Mouse (Mus musculus) liver, embryonic 15.5 days (tissue): ENCODE results near the gene Wdr90. TPM values are rescaled to one million over a fixed set of nuclear protein-coding genes. Genes with fewer than 3 reads are reported as not detected.
"Not testable (repeated sequence)": the region's sequence is repeated elsewhere in the genome, so short reads cannot be mapped to it uniquely, and the experiment has no call there.

Source experiments
- ATAC-seq: fragments of 200-750 bp; cut with Nextera tagmentation; 2 replicates; pipeline ENCODE4 v1.8.0; 2017; ENCODE audit warnings: moderate number of reproducible peaks, mild to moderate bottlenecking, moderate library complexity; ENCODE audit not compliant: insufficient read depth
- H3K27ac ChIP-seq: fragments of 300-500 bp; sonication (generic); replicated peaks from 2 replicates; pipeline ENCODE4 v1.5.1; 2015; ENCODE audit warnings: mild to moderate bottlenecking, inconsistent platforms
- H3K27me3 ChIP-seq: fragments of 300-500 bp; sonication (generic); 2 replicates; pipeline ENCODE4 v1.6.1; 2015; ENCODE audit warnings: mild to moderate bottlenecking, inconsistent platforms
- H3K36me3 ChIP-seq: fragments of 300-500 bp; sonication (generic); replicated peaks from 2 replicates; pipeline ENCODE4 v1.6.1; 2015; ENCODE audit warnings: moderate library complexity, mild to moderate bottlenecking, inconsistent platforms
- H3K4me1 ChIP-seq: fragments of 300-500 bp; sonication (generic); replicated peaks from 2 replicates; pipeline ENCODE4 v1.6.1; 2015; ENCODE audit warnings: inconsistent platforms
- H3K4me2 ChIP-seq: fragments of 300-500 bp; sonication (generic); 2 replicates; pipeline ENCODE4 v1.6.1; 2015; ENCODE audit warnings: moderate library complexity, mild to moderate bottlenecking, inconsistent platforms
- H3K4me3 ChIP-seq: fragments of 300-500 bp; sonication (generic); replicated peaks from 2 replicates; pipeline ENCODE4 v1.5.1; 2015; ENCODE audit warnings: mild to moderate bottlenecking, inconsistent platforms
- H3K9ac ChIP-seq: fragments of 300-500 bp; sonication (generic); 2 replicates; pipeline ENCODE4 v1.6.1; 2015; ENCODE audit warnings: moderate library complexity, mild to moderate bottlenecking, inconsistent platforms
- H3K9me3 ChIP-seq: fragments of 300-500 bp; sonication (generic); replicated peaks from 2 replicates; pipeline ENCODE4 v1.6.1; 2016; ENCODE audit warnings: inconsistent platforms
- WGBS: fragments of 180-500 bp; shearing (Covaris S2); methylation state at CpG from one replicate; pipeline ENCODE4 v1.1.7; 2015; ENCODE audit warnings: mixed read lengths; ENCODE audit not compliant: insufficient replicate concordance; 5-methylcytosine and 5-hydroxymethylcytosine counted together
- polyA plus RNA-seq: library from polyadenylated mRNA; unstranded; fragments of >200 nt; fragmentation: Nextera tagmentation; extraction: Ambion mirVana; gene quantifications from 2 replicates; pipeline ENCODE4 v1.2.1, GENCODE M21; 2015

Wdr90 gene
- polyA plus RNA-seq, 1 experiment from 2014 or later: 8.1 TPM

DNA sequence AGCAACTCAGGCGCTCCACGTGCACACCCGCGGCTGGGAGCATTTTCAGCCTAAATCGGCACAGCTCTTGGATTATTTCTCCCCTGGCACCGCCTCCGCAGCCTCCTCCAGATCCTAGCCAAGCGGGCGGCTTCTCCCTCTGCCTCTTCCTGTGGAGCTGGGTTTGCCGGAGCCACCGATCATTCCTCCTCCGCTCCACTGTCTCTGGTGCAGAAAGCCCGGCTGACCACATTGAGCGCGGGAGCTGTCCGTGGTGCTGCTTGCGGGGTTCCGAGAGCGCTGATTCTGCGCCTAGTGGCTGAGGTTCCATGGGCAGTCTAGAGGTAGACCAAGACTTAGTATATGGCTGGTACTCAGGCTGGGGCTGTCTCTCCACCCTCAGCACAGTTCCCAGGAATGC is 47.8 kb downstream of the Wdr90 start:
- H3K9me3 ChIP-seq: no peaks in the 10 kb centered on the region
- peaks cover 96% of the 10 kb centered on the region for H3K27me3 ChIP-seq
- no peak overlapping the region for H3K27ac ChIP-seq
- no peak for ATAC-seq
- no peak overlapping the region for H3K4me2 ChIP-seq
- H3K9ac ChIP-seq: no peak overlapping the region
- 3% methylated on average over 20 of the region's 20 CpGs for WGBS
- no peaks in the 10 kb centered on the region for H3K36me3 ChIP-seq
- no peak overlapping the region for H3K4me3 ChIP-seq
- peaks cover 12% of the 10 kb centered on the region for H3K4me1 ChIP-seq

- H3K36me3 ChIP-seq: no peaks in the 10 kb centered on the region
- H3K9me3 ChIP-seq: no peaks in the 10 kb centered on the region
- H3K4me3 ChIP-seq: no peak overlapping the region
- no peak overlapping the region for H3K9ac ChIP-seq
- WGBS: 45% methylated on average over 4 of the region's 4 CpGs
- peaks cover 95% of the 10 kb centered on the region for H3K27me3 ChIP-seq
- no peak overlapping the region for H3K4me2 ChIP-seq
- peaks cover 12% of the 10 kb centered on the region for H3K4me1 ChIP-seq
- ATAC-seq: no peak
- no peak overlapping the region for H3K27ac ChIP-seq
Observed at GRCm38 (mm10) chr17:25810890-25811289, 50.4 kb downstream of the Wdr90 start.

DNA sequence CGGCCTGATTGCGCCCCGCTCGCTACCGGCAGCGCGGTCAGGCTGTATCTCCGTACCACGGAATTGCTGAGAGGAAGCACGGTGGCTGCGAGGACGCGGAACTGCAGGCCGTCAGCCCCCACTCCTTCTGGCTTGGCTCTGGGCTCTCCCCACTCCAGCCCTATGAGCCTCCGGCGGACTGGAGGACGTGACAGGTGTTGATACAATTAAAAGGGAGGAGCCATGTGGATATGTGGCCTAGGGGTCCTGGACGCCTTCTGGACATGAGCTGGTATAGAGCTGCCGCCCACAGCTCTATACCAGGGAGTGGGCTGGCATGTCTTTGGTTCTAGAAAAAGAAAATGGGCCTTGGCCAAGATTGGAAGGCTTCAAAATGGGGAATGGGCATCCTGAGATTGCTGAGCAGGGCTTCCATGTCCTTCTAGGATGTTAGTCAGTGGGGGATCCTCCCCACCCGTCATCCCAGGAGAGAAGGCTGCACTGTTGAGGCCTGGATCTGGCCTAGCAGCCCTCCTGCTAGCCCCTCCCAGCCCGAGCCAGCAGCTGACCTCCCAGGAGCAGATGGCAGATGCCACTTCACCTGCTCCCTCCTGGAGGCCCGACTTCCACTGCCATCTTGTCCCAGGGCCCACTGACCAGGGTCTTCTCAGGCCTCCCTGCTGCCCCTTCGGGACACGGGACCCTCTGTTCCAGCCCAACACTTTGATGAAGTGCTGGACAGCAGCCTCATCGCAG is 51.5 kb downstream of the Wdr90 start:
- peak overlapping the region; percentile 52 for H3K4me3 ChIP-seq
- no peaks in the 10 kb centered on the region for H3K9me3 ChIP-seq
- H3K4me1 ChIP-seq: peaks cover 12% of the 10 kb centered on the region
- H3K27me3 ChIP-seq: peaks cover 93% of the 10 kb centered on the region
- peak overlapping the region; percentile 69 for H3K4me2 ChIP-seq
- H3K9ac ChIP-seq: no peak overlapping the region
- no peaks in the 10 kb centered on the region for H3K36me3 ChIP-seq
- ATAC-seq: 0 out of 2 replicates have a peak, but pooled peaks have one; percentile 15
- no peak overlapping the region for H3K27ac ChIP-seq
- 8% methylated on average over 24 of the region's 25 CpGs for WGBS

DNA sequence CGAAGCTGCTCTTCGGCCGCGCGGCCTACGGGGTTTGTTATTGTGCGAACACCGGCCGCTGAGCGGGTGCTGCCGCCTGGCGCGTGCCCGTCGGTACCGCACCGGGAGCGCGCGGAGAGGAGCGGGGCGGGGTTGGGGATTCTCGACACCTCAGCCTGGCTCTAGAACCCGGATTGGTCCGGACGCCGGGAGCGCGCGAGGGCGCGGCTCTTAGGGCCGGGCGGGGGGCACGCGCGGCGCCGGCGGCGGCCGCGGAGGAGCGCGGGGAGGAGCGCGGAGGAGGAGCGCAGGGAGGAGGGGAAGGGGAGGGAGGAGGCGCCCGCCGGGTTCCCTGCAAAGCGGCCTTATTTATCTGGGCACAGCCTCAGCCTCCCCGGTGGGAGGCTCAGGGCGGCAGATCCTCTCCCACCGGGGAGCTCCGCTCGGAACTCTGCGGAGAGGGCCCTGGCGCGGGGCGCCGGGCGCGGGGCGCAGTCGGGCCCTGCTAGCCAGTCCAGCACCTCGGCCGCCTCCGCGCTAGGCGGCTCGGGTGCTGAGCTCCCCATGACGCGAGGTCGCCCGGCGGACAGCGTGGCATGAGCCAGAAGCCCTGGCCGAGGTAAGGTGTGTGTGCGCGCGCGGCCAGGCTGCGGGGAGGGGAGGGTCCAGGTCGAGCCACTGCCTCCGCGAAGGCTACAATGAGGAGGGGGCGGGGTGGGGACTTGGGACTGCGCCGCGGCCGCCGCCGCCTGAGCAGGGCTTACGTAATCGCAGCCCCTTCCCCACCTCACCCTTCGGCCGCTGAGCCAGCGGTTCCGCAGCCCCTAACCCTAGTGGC is 52.3 kb downstream of the Wdr90 start, which contains the start of gene Fbxl16:
Fbxl16 (plus strand) TSS at position 297 of the 817 bp plus-strand sequence.
- WGBS: 1% methylated on average over 98 of the region's 100 CpGs
- Histone ChIP-seq H3K27ac (no peak within 1 kb of the TSS), H3K27me3 (peaks cover 91% of the 10 kb centered on the region), H3K4me1 (peaks cover 12% of the 10 kb centered on the region), H3K36me3 (no peaks in the 10 kb centered on the region), H3K4me3 (peak within 1 kb of the TSS; percentile 52), H3K9me3 (no peaks in the 10 kb centered on the region), H3K4me2 (peak within 1 kb of the TSS; percentile 69), H3K9ac (no peak within 1 kb of the TSS)
- 0 out of 2 replicates have a peak, but pooled peaks have one; percentile 22 for ATAC-seq

- Histone ChIP-seq H3K4me1 (peaks cover 12% of the 10 kb centered on the region), H3K9ac (no peak overlapping the region), H3K36me3 (no peaks in the 10 kb centered on the region), H3K9me3 (no peaks in the 10 kb centered on the region), H3K27me3 (peaks cover 92% of the 10 kb centered on the region), H3K4me2 (no peak overlapping the region), H3K4me3 (no peak overlapping the region), H3K27ac (no peak overlapping the region)
- 34% methylated on average over 5 of the region's 5 CpGs for WGBS
- ATAC-seq: no peak
Observed at GRCm38 (mm10) chr17:25808028-25808427, 53.3 kb downstream of the Wdr90 start.

GRCm38 (mm10) chr17:25807452-25807851 is 53.8 kb downstream of the Wdr90 start:
- not testable (repeated sequence) for H3K36me3 ChIP-seq, H3K27ac ChIP-seq, H3K4me2 ChIP-seq, H3K9ac ChIP-seq, H3K9me3 ChIP-seq, H3K4me3 ChIP-seq, ATAC-seq
- Histone ChIP-seq H3K27me3 (peaks cover 92% of the 10 kb centered on the region), H3K4me1 (peaks cover 12% of the 10 kb centered on the region)
- 26% methylated on average over 2 of the region's 2 CpGs for WGBS

- ATAC-seq: no peak
- H3K27ac ChIP-seq: no peak overlapping the region
- no peak overlapping the region for H3K9ac ChIP-seq
- H3K27me3 ChIP-seq: peaks cover 92% of the 10 kb centered on the region
- H3K4me2 ChIP-seq: no peak overlapping the region
- H3K36me3 ChIP-seq: no peaks in the 10 kb centered on the region
- no peaks in the 10 kb centered on the region for H3K9me3 ChIP-seq
- 82% methylated on average over 4 of the region's 4 CpGs for WGBS
- H3K4me3 ChIP-seq: no peak overlapping the region
- peaks cover 12% of the 10 kb centered on the region for H3K4me1 ChIP-seq
Observed at GRCm38 (mm10) chr17:25806507-25806906, 54.8 kb downstream of the Wdr90 start.

GRCm38 (mm10) chr17:25802825-25803517 is 58.3 kb downstream of the Wdr90 start:
- 7% methylated on average over 10 of the region's 10 CpGs for WGBS
- H3K27me3 ChIP-seq: peaks cover 61% of the 10 kb centered on the region
- H3K4me1 ChIP-seq: no peaks in the 10 kb centered on the region
- no peak overlapping the region for H3K27ac ChIP-seq
- H3K9me3 ChIP-seq: no peaks in the 10 kb centered on the region
- no peak overlapping the region for H3K4me2 ChIP-seq
- ATAC-seq: no peak
- H3K9ac ChIP-seq: no peak overlapping the region
- H3K4me3 ChIP-seq: no peak overlapping the region
- H3K36me3 ChIP-seq: no peaks in the 10 kb centered on the region

DNA sequence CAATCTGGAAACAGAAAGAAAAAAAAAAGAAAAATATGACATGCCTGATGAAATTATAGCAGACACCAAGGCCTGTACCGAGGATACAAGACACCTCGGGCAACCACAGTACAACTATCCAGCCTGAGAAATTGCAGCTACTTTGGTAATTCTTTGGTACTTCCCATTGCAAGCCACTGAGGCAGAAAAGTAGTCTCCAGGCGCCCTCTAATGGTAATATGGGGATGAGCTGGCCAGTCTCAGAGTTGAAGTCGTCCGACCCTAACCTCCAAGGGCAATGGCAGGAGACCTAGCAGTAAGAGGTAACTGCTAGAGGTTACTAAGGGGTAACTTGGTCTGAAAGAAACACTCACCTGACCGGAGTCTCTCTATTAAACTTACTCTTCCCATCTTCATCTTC is 60.3 kb downstream of the Wdr90 start:
- Histone ChIP-seq H3K4me3 (no peak overlapping the region), H3K4me2 (no peak overlapping the region), H3K27me3 (peaks cover 42% of the 10 kb centered on the region), H3K9ac (no peak overlapping the region), H3K4me1 (peaks cover 17% of the 10 kb centered on the region), H3K9me3 (no peaks in the 10 kb centered on the region), H3K36me3 (no peaks in the 10 kb centered on the region), H3K27ac (no peak overlapping the region)
- no peak for ATAC-seq
- 5% methylated on average over 6 of the region's 6 CpGs for WGBS

- H3K4me1 ChIP-seq: peaks cover 45% of the 10 kb centered on the region
- no peaks in the 10 kb centered on the region for H3K36me3 ChIP-seq
- H3K4me3 ChIP-seq: peak within 1 kb of the TSS; percentile 88
- H3K27me3 ChIP-seq: peaks cover 9% of the 10 kb centered on the region
- H3K4me2 ChIP-seq: peak within 1 kb of the TSS; percentile 96
- H3K27ac ChIP-seq: peak within 1 kb of the TSS; percentile 33; the same call in 1 of the 2 replicates
- no peaks in the 10 kb centered on the region for H3K9me3 ChIP-seq
- H3K9ac ChIP-seq: peak within 1 kb of the TSS; percentile 70
- under 1% methylated on average over 35 of the region's 35 CpGs for WGBS
- ATAC-seq: peak; percentile 76
Observed at GRCm38 (mm10) chr17:25796951-25797369, 64.3 kb downstream of the Wdr90 start, which contains the start of gene Metrn. Metrn (minus strand) TSS chr17:25797136.
